Mouse (Mus musculus): Measurements from ENCODE around the gene Fam13c.

Fam13c gene

GRCm38 (mm10) chr10:70458574-70459263, 18.4 kb downstream of the Fam13c start:
- in situ Hi-C loops (cut with MboI, MseI) = no loop called here

GRCm38 (mm10) chr10:70465638-70466037, 25.4 kb downstream of the Fam13c start:
- in situ Hi-C loops (cut with MboI, MseI) = no loop called here

- in situ Hi-C loops (cut with MboI, MseI) = no loop called here
Measured at GRCm38 (mm10) chr10:70470836-70471235, 30.6 kb downstream of the Fam13c start.

GRCm38 (mm10) chr10:70477741-70478145, 37.5 kb downstream of the Fam13c start:
- in situ Hi-C loops (cut with MboI, MseI) = no loop called here

- in situ Hi-C loops (cut with MboI, MseI) = no loop called here
Measured at GRCm38 (mm10) chr10:70483736-70484135, 43.5 kb downstream of the Fam13c start.

GRCm38 (mm10) chr10:70484568-70485286, 44.4 kb downstream of the Fam13c start:
- in situ Hi-C loops (cut with MboI, MseI) = no loop called here

- in situ Hi-C loops (cut with MboI, MseI) = no loop called here
Measured at GRCm38 (mm10) chr10:70485287-70485612, 45.0 kb downstream of the Fam13c start.

GRCm38 (mm10) chr10:70486651-70487050, 46.4 kb downstream of the Fam13c start:
- in situ Hi-C loops (cut with MboI, MseI) = no loop called here

GRCm38 (mm10) chr10:70493891-70494290, 53.6 kb downstream of the Fam13c start:
- in situ Hi-C loops (cut with MboI, MseI) = no loop called here

GRCm38 (mm10) chr10:70494441-70494840, 54.2 kb downstream of the Fam13c start:
- in situ Hi-C loops (cut with MboI, MseI) = no loop called here

- in situ Hi-C loops (cut with MboI, MseI) = no loop called here
Measured at GRCm38 (mm10) chr10:70495106-70496104, 55.1 kb downstream of the Fam13c start.

GRCm38 (mm10) chr10:70496938-70497337, 56.7 kb downstream of the Fam13c start:
- in situ Hi-C loops (cut with MboI, MseI) = no loop called here

- in situ Hi-C loops (cut with MboI, MseI) = no loop called here
Measured at GRCm38 (mm10) chr10:70498328-70498727, 58.0 kb downstream of the Fam13c start.

GRCm38 (mm10) chr10:70499246-70499645, 59.0 kb downstream of the Fam13c start:
- in situ Hi-C loops (cut with MboI, MseI) = no loop called here

GRCm38 (mm10) chr10:70504871-70505270, 64.6 kb downstream of the Fam13c start:
- in situ Hi-C loops (cut with MboI, MseI) = no loop called here

- in situ Hi-C loops (cut with MboI, MseI) = no loop called here
Measured at GRCm38 (mm10) chr10:70505395-70505794, 65.1 kb downstream of the Fam13c start.

GRCm38 (mm10) chr10:70505842-70506241, 65.6 kb downstream of the Fam13c start:
- in situ Hi-C loops (cut with MboI, MseI) = no loop called here

- in situ Hi-C loops (cut with MboI, MseI) = no loop called here
Measured at GRCm38 (mm10) chr10:70506499-70507168, 66.4 kb downstream of the Fam13c start.

GRCm38 (mm10) chr10:70507880-70508279, 67.6 kb downstream of the Fam13c start:
- in situ Hi-C loops (cut with MboI, MseI) = no loop called here

- in situ Hi-C loops (cut with MboI, MseI) = no loop called here
Measured at GRCm38 (mm10) chr10:70514848-70515247, 74.6 kb downstream of the Fam13c start.

- in situ Hi-C loops (cut with MboI, MseI) = no loop called here
Measured at GRCm38 (mm10) chr10:70516661-70517060, 76.4 kb downstream of the Fam13c start.
